Mouse (Mus musculus): Measurements from ENCODE around the gene Asb14.

Gene Asb14

GRCm38 (mm10) chr14:26960518-26960917, 66.2 kb downstream of the Asb14 start:
- in situ Hi-C loops (cut with MboI), result no loop called here
